Mouse (Mus musculus): ENCODE results near the gene Nt5c2. TPM values are rescaled to one million over a fixed set of nuclear protein-coding genes. Genes with fewer than 3 reads are reported as not detected.

The Nt5c2 gene
- polyA plus RNA-seq, 1 experiment from 2014 or later: 89.4 TPM

DNA sequence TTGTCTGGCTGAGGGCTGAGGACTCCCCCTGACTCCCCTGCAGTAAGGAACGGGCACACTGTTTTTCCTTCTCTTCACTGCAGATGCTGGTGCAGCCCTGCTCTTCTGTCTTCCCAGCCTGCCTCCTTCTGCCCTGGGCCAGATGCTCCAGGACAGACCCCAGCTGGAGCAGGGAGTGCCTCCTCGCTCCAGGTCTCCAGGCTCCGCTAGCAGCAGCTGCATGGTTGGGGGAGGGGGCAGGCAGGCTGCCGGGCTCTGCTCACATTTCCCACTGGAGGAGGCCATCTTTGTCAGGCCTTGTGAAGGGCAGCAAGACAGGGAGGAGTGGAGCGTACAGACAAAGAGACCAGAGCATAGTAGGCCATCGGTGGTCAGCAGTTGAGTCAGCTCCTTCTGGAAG is 4.4 kb upstream of the Nt5c2 start:
- no peak overlapping the region for H3K27ac ChIP-seq (ENCODE audit: low read length)
- no peak for ATAC-seq (ENCODE audit: low FRiP score, low TSS enrichment)
- H3K4me2 ChIP-seq (replicated peaks; ENCODE audit: low read depth, low read length): no peak overlapping the region
- peaks cover 37% of the 10 kb centered on the region for H3K27me3 ChIP-seq (ENCODE audit: insufficient read depth, low read length)
- H3K4me1 ChIP-seq (ENCODE audit: insufficient read depth, low read length): peaks cover 12% of the 10 kb centered on the region
- no peaks in the 10 kb centered on the region for H3K9me3 ChIP-seq (ENCODE audit: low read length)
- H3K36me3 ChIP-seq (ENCODE audit: insufficient read depth, low read length): no peaks in the 10 kb centered on the region
- whole genome bisulfite sequencing: 21% methylated on average over 6 of the region's 6 CpGs
- H3K9ac ChIP-seq (replicated peaks; ENCODE audit: low read length): no peak overlapping the region
- H3K4me3 ChIP-seq (ENCODE audit: low read length): no peak overlapping the region

DNA sequence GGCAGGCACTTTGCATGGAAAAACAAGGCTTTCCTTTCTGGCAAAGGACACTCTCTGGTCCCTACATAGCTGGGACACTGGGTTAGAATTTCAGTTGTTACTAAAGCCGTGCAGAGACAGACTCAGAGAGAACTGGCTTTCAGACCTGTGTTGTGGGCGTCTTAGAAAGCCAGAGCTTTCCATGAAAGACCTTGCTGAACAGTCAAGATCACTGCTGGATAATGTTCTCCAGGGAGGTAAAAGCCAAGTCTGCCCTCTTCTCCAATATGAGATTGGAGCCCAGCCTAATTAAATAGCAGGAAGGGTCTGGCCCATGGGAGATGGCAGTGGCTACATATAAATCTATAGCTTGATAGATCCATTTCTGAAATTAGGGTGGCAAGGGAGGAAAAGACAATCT is 3.4 kb upstream of the Nt5c2 start:
- ATAC-seq (ENCODE audit: low FRiP score, low TSS enrichment): no peak
- Histone ChIP-seq H3K9ac (replicated peaks; ENCODE audit: low read length) (no peak overlapping the region), H3K4me2 (replicated peaks; ENCODE audit: low read depth, low read length) (no peak overlapping the region), H3K4me1 (ENCODE audit: insufficient read depth, low read length) (peaks cover 15% of the 10 kb centered on the region), H3K4me3 (ENCODE audit: low read length) (no peak overlapping the region), H3K36me3 (ENCODE audit: insufficient read depth, low read length) (no peaks in the 10 kb centered on the region), H3K27ac (ENCODE audit: low read length) (no peak overlapping the region), H3K9me3 (ENCODE audit: low read length) (no peaks in the 10 kb centered on the region), H3K27me3 (ENCODE audit: insufficient read depth, low read length) (peaks cover 47% of the 10 kb centered on the region)
- WGBS: 26% methylated on average over 2 of the region's 2 CpGs

DNA sequence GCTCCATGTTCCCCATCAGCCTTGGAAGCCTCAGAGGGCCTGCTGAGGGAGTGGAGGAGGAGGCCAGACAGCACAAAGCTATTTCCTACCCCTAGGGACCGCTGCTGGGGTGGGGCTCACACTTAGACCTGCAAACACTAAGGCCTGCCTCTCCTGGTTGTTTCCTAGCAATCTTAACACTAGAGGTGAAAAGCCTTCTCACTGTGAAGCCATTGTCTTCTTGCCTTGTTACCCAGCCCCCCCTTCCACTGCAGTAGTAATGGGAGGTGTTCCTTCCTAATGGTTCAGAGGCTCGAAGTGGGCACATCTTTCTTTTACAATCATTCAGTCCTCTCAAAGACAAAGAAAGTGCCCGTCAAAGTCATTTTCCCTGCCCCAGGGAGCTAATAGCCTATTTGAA is 2.9 kb upstream of the Nt5c2 start:
- no peak for ATAC-seq (ENCODE audit: low FRiP score, low TSS enrichment)
- H3K9me3 ChIP-seq (ENCODE audit: low read length): no peaks in the 10 kb centered on the region
- no peak overlapping the region for H3K27ac ChIP-seq (ENCODE audit: low read length)
- no peak overlapping the region for H3K4me2 ChIP-seq (replicated peaks; ENCODE audit: low read depth, low read length)
- 1% methylated on average over 3 of the region's 3 CpGs for WGBS
- H3K4me1 ChIP-seq (ENCODE audit: insufficient read depth, low read length): peaks cover 15% of the 10 kb centered on the region
- no peaks in the 10 kb centered on the region for H3K36me3 ChIP-seq (ENCODE audit: insufficient read depth, low read length)
- H3K9ac ChIP-seq (replicated peaks; ENCODE audit: low read length): no peak overlapping the region
- H3K27me3 ChIP-seq (ENCODE audit: insufficient read depth, low read length): peaks cover 52% of the 10 kb centered on the region
- H3K4me3 ChIP-seq (ENCODE audit: low read length): no peak overlapping the region

DNA sequence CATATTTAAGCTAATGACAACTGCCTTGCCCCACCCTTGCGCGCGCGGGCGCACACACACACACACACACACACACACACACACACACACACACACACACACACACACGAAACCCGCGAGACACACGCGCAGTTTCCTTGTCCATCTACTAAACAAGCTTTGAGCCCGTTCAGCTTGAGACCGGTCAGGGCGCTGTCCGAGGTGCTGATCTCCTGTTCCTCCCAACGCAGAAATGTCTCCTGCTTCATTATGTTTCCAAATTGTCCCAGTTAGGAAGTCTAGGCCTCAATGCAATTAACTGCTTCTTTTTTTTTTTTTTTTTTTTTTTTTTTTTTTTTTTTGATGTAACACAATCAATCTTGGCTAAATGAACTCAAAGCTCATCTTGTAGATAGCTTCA is 1.5 kb upstream of the Nt5c2 start:
- no peak overlapping the region for H3K27ac ChIP-seq (ENCODE audit: low read length)
- H3K4me2 ChIP-seq (replicated peaks; ENCODE audit: low read depth, low read length): no peak overlapping the region
- H3K9me3 ChIP-seq (ENCODE audit: low read length): no peaks in the 10 kb centered on the region
- 0% methylated on average over 15 of the region's 15 CpGs for WGBS
- no peak for ATAC-seq (ENCODE audit: low FRiP score, low TSS enrichment)
- H3K27me3 ChIP-seq (ENCODE audit: insufficient read depth, low read length): peaks cover 62% of the 10 kb centered on the region
- no peak overlapping the region for H3K9ac ChIP-seq (replicated peaks; ENCODE audit: low read length)
- H3K4me3 ChIP-seq (ENCODE audit: low read length): no peak overlapping the region
- no peaks in the 10 kb centered on the region for H3K36me3 ChIP-seq (ENCODE audit: insufficient read depth, low read length)
- peaks cover 15% of the 10 kb centered on the region for H3K4me1 ChIP-seq (ENCODE audit: insufficient read depth, low read length)

DNA sequence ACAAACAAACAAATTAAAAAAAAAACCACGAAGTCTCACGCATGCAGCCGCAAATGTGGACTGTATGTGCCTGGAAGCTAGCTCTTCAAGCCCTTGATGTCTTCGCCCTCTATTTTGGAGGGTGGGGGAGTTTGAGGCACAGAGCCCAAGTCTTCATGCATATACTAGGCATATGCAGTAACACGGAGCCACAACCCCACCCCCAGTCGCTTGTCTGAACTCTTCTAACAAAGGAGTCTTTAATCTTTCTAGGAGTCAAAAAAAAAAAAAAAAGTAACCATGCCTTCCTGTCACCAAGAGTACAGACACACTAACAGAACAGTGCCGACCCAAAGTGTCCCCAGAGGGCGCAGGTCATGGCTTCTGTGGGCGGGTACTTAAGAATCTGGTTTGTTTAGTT is 1.0 kb upstream of the Nt5c2 start:
- no peaks in the 10 kb centered on the region for H3K9me3 ChIP-seq (ENCODE audit: low read length)
- peaks cover 15% of the 10 kb centered on the region for H3K4me1 ChIP-seq (ENCODE audit: insufficient read depth, low read length)
- no peak overlapping the region for H3K4me2 ChIP-seq (replicated peaks; ENCODE audit: low read depth, low read length)
- H3K36me3 ChIP-seq (ENCODE audit: insufficient read depth, low read length): no peaks in the 10 kb centered on the region
- H3K27ac ChIP-seq (ENCODE audit: low read length): no peak overlapping the region
- WGBS: 5% methylated on average over 9 of the region's 9 CpGs
- no peak overlapping the region for H3K4me3 ChIP-seq (ENCODE audit: low read length)
- peaks cover 62% of the 10 kb centered on the region for H3K27me3 ChIP-seq (ENCODE audit: insufficient read depth, low read length)
- no peak for ATAC-seq (ENCODE audit: low FRiP score, low TSS enrichment)
- H3K9ac ChIP-seq (replicated peaks; ENCODE audit: low read length): no peak overlapping the region

DNA sequence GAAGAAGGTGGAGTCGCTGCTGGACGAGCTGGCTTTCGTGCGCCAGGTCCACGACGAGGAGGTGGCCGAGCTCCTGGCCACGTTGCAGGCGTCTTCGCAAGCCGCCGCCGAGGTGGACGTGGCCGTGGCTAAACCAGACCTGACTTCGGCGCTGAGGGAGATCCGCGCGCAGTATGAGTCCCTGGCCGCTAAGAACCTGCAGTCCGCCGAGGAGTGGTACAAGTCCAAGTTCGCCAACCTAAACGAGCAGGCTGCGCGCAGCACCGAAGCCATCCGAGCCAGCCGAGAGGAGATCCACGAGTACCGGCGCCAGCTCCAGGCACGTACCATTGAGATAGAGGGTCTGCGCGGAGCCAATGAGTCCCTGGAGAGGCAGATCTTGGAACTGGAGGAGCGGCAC is 443 bp upstream of the Nt5c2 start:
- no peak overlapping the region for H3K27ac ChIP-seq (ENCODE audit: low read length)
- no peak overlapping the region for H3K9ac ChIP-seq (replicated peaks; ENCODE audit: low read length)
- under 1% methylated on average over 37 of the region's 37 CpGs for WGBS
- H3K4me3 ChIP-seq (ENCODE audit: low read length): peak overlapping the region; percentile 51
- H3K36me3 ChIP-seq (ENCODE audit: insufficient read depth, low read length): no peaks in the 10 kb centered on the region
- peaks cover 15% of the 10 kb centered on the region for H3K4me1 ChIP-seq (ENCODE audit: insufficient read depth, low read length)
- ATAC-seq (ENCODE audit: low FRiP score, low TSS enrichment): peak; percentile 23; the same call in 1 of the 2 replicates
- H3K4me2 ChIP-seq (replicated peaks; ENCODE audit: low read depth, low read length): peak overlapping the region; percentile 79
- H3K27me3 ChIP-seq (ENCODE audit: insufficient read depth, low read length): peaks cover 62% of the 10 kb centered on the region
- H3K9me3 ChIP-seq (ENCODE audit: low read length): no peaks in the 10 kb centered on the region

DNA sequence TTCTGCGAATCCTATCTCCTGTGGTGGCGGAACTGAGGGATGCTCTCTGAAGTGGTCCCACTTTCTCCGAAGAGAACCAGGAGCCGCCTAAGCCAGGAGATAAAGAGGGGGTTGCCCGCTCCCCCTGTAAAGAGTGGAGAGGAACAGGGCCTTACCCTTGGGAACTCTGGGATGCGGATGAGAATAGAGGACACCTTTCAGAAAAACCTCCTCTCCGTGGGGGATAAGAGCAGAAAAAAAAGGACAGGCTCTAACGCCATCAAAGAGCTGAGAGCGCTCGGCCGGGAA is 850 bp downstream of the Nt5c2 start:
- ATAC-seq (ENCODE audit: low FRiP score, low TSS enrichment): no peak
- Histone ChIP-seq H3K9me3 (ENCODE audit: low read length) (no peaks in the 10 kb centered on the region), H3K36me3 (ENCODE audit: insufficient read depth, low read length) (no peaks in the 10 kb centered on the region), H3K27me3 (ENCODE audit: insufficient read depth, low read length) (peaks cover 62% of the 10 kb centered on the region), H3K4me3 (ENCODE audit: low read length) (peak overlapping the region; percentile 51), H3K27ac (ENCODE audit: low read length) (no peak overlapping the region), H3K4me1 (ENCODE audit: insufficient read depth, low read length) (peaks cover 15% of the 10 kb centered on the region), H3K4me2 (replicated peaks; ENCODE audit: low read depth, low read length) (peak overlapping the region; percentile 79), H3K9ac (replicated peaks; ENCODE audit: low read length) (no peak overlapping the region)
- 3% methylated on average over 11 of the region's 11 CpGs for WGBS

DNA sequence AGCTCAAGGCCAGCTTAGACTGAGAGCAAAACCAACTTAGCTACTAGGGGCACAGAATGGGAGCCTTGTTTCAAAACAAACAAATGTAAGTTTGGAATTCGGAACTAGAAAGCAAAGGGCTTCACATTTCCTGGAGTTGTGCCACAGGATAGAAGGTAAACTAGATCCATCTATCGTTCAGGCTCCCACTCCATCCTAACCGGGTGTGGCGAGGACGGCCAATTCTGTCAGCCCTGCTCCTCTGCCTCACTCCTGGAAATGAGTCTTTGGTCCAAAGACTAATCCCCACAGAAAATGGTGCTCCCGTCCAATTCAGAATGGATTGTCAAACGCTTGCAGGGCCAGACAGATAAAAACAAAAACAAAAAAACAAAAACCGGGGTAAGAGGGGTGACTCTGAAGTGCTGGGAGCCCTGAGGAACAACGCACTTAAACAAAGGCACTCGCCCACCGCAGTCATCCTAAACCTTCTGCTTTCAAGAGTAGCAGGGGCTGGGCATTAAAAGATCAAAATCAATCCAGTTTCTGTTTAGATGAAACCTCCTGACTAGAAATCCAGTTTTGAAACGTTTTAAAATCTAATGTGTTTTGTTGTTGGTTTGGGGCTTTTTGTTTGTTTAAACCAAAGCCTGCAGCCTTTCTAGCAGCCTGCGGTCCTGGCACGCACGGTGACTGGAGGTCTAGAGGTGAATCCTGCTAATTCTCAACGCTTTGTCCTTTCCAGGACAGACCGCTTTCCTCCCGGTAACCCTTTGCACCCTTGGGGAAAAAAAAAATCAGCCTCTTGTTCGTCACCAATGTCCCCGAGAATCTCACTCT is 1.4 kb downstream of the Nt5c2 start:
- Histone ChIP-seq H3K9ac (replicated peaks; ENCODE audit: low read length) (no peak overlapping the region), H3K36me3 (ENCODE audit: insufficient read depth, low read length) (no peaks in the 10 kb centered on the region), H3K27ac (ENCODE audit: low read length) (no peak overlapping the region), H3K4me2 (replicated peaks; ENCODE audit: low read depth, low read length) (no peak overlapping the region), H3K9me3 (ENCODE audit: low read length) (no peaks in the 10 kb centered on the region), H3K4me3 (ENCODE audit: low read length) (peak overlapping the region; percentile 51; the same call in 1 of the 2 replicates), H3K27me3 (ENCODE audit: insufficient read depth, low read length) (peaks cover 61% of the 10 kb centered on the region), H3K4me1 (ENCODE audit: insufficient read depth, low read length) (peaks cover 15% of the 10 kb centered on the region)
- WGBS: 12% methylated on average over 20 of the region's 20 CpGs
- no peak for ATAC-seq (ENCODE audit: low FRiP score, low TSS enrichment)

DNA sequence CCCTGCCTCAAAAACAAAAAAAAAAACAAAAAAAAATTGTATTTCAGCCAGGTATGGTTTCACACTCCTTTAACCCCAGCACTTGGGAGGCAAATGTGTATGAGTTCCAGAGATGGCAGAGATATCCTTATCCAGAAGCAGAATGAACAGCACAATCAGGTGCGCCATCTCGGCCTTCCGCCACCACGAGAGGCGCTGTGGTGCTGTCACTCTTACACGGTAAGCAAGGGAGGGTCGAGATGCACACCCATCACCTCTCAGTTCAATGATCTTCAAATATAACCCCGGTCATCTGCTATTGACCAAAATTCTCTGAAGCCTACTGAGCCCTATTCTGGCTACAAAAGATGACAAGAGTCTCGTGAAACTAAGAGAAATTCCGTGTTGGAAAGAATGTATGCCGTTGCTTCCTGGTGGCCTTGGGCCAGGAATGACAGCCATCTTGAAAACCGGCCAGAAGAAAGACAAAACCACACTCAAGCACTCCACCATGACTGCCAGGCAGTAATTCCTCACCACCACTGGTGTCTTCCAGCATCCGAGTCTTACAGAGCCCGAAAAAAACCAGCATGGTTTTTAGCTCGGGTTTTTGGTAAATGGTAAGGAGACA is 2.3 kb downstream of the Nt5c2 start:
- H3K27me3 ChIP-seq (ENCODE audit: insufficient read depth, low read length): peaks cover 52% of the 10 kb centered on the region
- no peak overlapping the region for H3K4me2 ChIP-seq (replicated peaks; ENCODE audit: low read depth, low read length)
- no peak overlapping the region for H3K27ac ChIP-seq (ENCODE audit: low read length)
- no peak for ATAC-seq (ENCODE audit: low FRiP score, low TSS enrichment)
- H3K4me1 ChIP-seq (ENCODE audit: insufficient read depth, low read length): peaks cover 15% of the 10 kb centered on the region
- no peaks in the 10 kb centered on the region for H3K36me3 ChIP-seq (ENCODE audit: insufficient read depth, low read length)
- no peak overlapping the region for H3K4me3 ChIP-seq (ENCODE audit: low read length)
- no peaks in the 10 kb centered on the region for H3K9me3 ChIP-seq (ENCODE audit: low read length)
- H3K9ac ChIP-seq (replicated peaks; ENCODE audit: low read length): no peak overlapping the region
- 85% methylated on average over 15 of the region's 15 CpGs for WGBS

DNA sequence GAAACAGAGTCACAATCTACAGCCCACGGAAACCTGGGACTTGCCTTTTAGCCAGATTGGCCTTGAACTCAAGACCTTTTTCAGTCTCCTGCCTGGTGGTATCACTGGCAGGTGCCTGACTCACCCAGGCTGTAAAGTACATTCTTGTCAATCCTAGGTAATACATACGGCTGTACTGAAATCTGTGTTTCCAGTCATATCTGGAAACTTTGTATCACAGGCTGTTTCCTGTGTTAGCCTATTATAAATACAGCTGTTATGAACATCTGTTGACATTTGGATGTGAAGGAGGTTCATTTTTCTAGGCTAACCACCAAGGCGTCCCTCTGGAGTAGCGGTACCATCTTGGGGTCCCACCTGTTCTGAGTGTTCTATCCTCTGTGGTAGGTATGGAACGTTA is 5.0 kb downstream of the Nt5c2 start:
- Histone ChIP-seq H3K27me3 (ENCODE audit: insufficient read depth, low read length) (peaks cover 31% of the 10 kb centered on the region), H3K4me3 (ENCODE audit: low read length) (no peak overlapping the region), H3K36me3 (ENCODE audit: insufficient read depth, low read length) (no peaks in the 10 kb centered on the region), H3K4me2 (replicated peaks; ENCODE audit: low read depth, low read length) (no peak overlapping the region), H3K9me3 (ENCODE audit: low read length) (no peaks in the 10 kb centered on the region), H3K9ac (replicated peaks; ENCODE audit: low read length) (no peak overlapping the region), H3K27ac (ENCODE audit: low read length) (no peak overlapping the region), H3K4me1 (ENCODE audit: insufficient read depth, low read length) (peaks cover 9% of the 10 kb centered on the region; the same call in 1 of the 2 replicates)
- WGBS: 86% methylated on average over 5 of the region's 5 CpGs
- no peak for ATAC-seq (ENCODE audit: low FRiP score, low TSS enrichment)

Data from kidney, embryonic 16.5 days (tissue).